Mouse (Mus musculus) liver (tissue): ENCODE data around the gene Faim2.

Experiments
- DNase-seq: peaks from one replicate; pipeline ENCODE4 v3.0.0-alpha.2; 2020; ENCODE audit warnings: mixed read lengths

The Faim2 gene

GRCm38 (mm10) chr15:99505324-99506095 is 22.5 kb downstream of the Faim2 start:
- no peak for DNase-seq

- no peak for DNase-seq
Observed at GRCm38 (mm10) chr15:99503256-99503655, 24.7 kb downstream of the Faim2 start.

GRCm38 (mm10) chr15:99502311-99502831 is 25.6 kb downstream of the Faim2 start:
- no peak for DNase-seq

- DNase-seq: peak; percentile 14
Observed at GRCm38 (mm10) chr15:99501292-99502260, 26.4 kb downstream of the Faim2 start.

- DNase-seq: no peak
Observed at GRCm38 (mm10) chr15:99500320-99500719, 27.6 kb downstream of the Faim2 start.

GRCm38 (mm10) chr15:99499726-99500125 is 28.2 kb downstream of the Faim2 start:
- DNase-seq: no peak

GRCm38 (mm10) chr15:99498781-99499180 is 29.2 kb downstream of the Faim2 start:
- DNase-seq: no peak

GRCm38 (mm10) chr15:99498356-99498755 is 29.6 kb downstream of the Faim2 start:
- no peak for DNase-seq

GRCm38 (mm10) chr15:99497527-99498242 is 30.3 kb downstream of the Faim2 start:
- no peak for DNase-seq

GRCm38 (mm10) chr15:99497061-99497460 is 30.9 kb downstream of the Faim2 start:
- peak; percentile 47 for DNase-seq

- DNase-seq: no peak
Observed at GRCm38 (mm10) chr15:99484745-99485144, 43.2 kb downstream of the Faim2 start.

- DNase-seq: no peak
Observed at GRCm38 (mm10) chr15:99475814-99476213, 52.2 kb downstream of the Faim2 start.

GRCm38 (mm10) chr15:99474576-99474926 is 53.4 kb downstream of the Faim2 start, which contains the start of gene Bcdin3d:
TSS of gene Bcdin3d (minus strand) at chr15:99474730.
- DNase-seq: peak; percentile 87

GRCm38 (mm10) chr15:99473801-99474575 is 54.0 kb downstream of the Faim2 start:
- DNase-seq: peak; percentile 64

- no peak for DNase-seq
Observed at GRCm38 (mm10) chr15:99472972-99473371, 55.0 kb downstream of the Faim2 start.

- DNase-seq: no peak
Observed at GRCm38 (mm10) chr15:99471677-99472063, 56.3 kb downstream of the Faim2 start.

- DNase-seq: peak; percentile 41
Observed at GRCm38 (mm10) chr15:99470971-99471676, 56.8 kb downstream of the Faim2 start.

GRCm38 (mm10) chr15:99470224-99470761 is 57.7 kb downstream of the Faim2 start:
- DNase-seq: no peak

- DNase-seq: no peak
Observed at GRCm38 (mm10) chr15:99469736-99470135, 58.2 kb downstream of the Faim2 start.

GRCm38 (mm10) chr15:99469067-99469466 is 58.9 kb downstream of the Faim2 start:
- DNase-seq: peak; percentile 57

GRCm38 (mm10) chr15:99463194-99463593 is 64.8 kb downstream of the Faim2 start:
- no peak for DNase-seq
